Mouse (Mus musculus) G1E (cell line): ENCODE measurements around the gene Rora.

Experiments used
- CTCF ChIP-seq: IDR thresholded peaks from 2 replicates; pipeline ENCODE4 v1.5.1; 2012; ENCODE audit warnings: low read depth, low read length, inconsistent platforms, mixed read lengths
- POLR2AphosphoS5 ChIP-seq: IDR thresholded peaks from 2 replicates; pipeline ENCODE4 v1.6.1; 2012; ENCODE audit warnings: low read depth, low read length, inconsistent platforms; ENCODE audit not compliant: insufficient replicate concordance

DNA sequence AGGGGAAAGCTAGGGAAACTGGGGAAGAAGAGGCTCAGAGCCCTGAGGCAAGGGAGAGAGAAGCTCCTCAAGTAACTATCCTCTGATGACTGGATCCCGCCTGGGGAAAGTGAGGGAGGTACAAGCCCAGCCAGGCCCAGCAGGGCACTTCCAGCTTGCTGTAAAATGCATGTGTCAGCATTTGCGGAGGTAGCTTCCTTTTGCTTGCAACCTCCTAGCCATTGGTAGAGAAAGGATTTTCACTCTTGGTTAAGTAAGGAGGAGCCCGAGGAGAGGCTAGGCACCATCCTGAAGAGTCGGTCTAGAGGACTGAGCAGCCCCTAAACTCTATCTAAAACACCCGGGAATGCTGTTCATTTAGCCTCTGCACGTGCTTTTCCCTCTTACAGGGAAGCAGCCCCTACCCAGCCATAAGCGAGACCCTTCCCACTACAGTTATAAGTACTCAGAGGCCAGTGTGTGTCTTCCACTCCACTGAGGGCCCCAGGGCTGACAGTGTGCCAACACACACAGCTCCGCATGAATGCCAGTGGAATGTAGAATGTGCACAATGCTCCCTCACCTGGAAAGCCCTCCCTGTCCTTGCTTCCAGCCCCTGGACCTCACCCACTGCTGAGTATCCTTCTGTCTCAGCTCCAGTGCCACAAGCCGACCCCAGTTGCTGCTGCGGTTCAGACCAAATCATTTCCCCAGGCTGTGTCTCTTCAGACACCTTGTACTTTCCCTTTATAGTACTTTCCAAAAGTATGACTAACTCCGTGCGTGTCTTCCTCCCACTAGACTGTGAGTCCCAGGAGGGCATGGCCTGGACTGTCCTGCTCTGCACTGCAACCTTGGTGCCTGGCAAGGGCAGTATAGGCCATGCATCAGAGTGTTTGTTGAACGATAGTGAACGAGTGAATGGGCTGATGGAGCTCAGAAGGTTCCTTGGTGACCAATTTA, 431.4 kb downstream of the Rora start:
- no peak for TF ChIP-seq CTCF
- TF ChIP-seq POLR2AphosphoS5 = no peak
